Mouse (Mus musculus) megakaryocyte, embryonic 14.5 days (primary cell): ENCODE measurements around the gene Smim20. TPM values are rescaled to one million over a fixed set of nuclear protein-coding genes. Genes with fewer than 3 reads are reported as not detected.

ENCODE experiments used
- H3K27me3 ChIP-seq: replicated peaks from 2 replicates; pipeline ENCODE3; 2012; ENCODE audit warnings: inconsistent platforms
- H3K36me3 ChIP-seq: replicated peaks from 2 replicates; pipeline ENCODE3; 2012; ENCODE audit warnings: low read length, inconsistent platforms, mixed read lengths
- H3K4me1 ChIP-seq: 2 replicates; pipeline ENCODE4 v1.6.1; 2012; ENCODE audit warnings: inconsistent platforms
- H3K4me3 ChIP-seq: replicated peaks from 2 replicates; pipeline ENCODE3; 2012; ENCODE audit warnings: moderate library complexity, mild to moderate bottlenecking, inconsistent platforms
- H3K9me3 ChIP-seq: 2 replicates; pipeline ENCODE4 v1.6.1; 2012; ENCODE audit warnings: inconsistent platforms
- FLI1 ChIP-seq: IDR thresholded peaks from 2 replicates; pipeline ENCODE4 v1.6.1; 2012; ENCODE audit warnings: low read length, inconsistent platforms, mixed read lengths
- GATA1 ChIP-seq: IDR thresholded peaks from 3 replicates; pipeline ENCODE4 v1.6.1; 2012; ENCODE audit warnings: mixed read lengths, low read length, inconsistent platforms, borderline replicate concordance
- polyA plus RNA-seq: library from polyadenylated mRNA; stranded (reverse); fragments of >175 nt; gene quantifications from 2 replicates; pipeline ENCODE4 v1.2.3, GENCODE M21; 2012; ENCODE audit warnings: low replicate concordance; ENCODE audit not compliant: insufficient read depth

Gene Smim20
- polyA plus RNA-seq = 34.9 and 143 TPM in 2 replicates

- peaks cover 31% of the 10 kb centered on the region for H3K36me3 ChIP-seq
- TF ChIP-seq FLI1 = no peak
- no peak for TF ChIP-seq GATA1
- peaks cover 6% of the 10 kb centered on the region for H3K9me3 ChIP-seq
- H3K27me3 ChIP-seq = peaks cover 7% of the 10 kb centered on the region
- peaks cover 60% of the 10 kb centered on the region for H3K4me1 ChIP-seq
- H3K4me3 ChIP-seq = peak within 1 kb of the TSS; percentile 96
These were observed at the start of gene Smim20 for GRCm38 (mm10) chr5:53266931-53267853. Gene Smim20 (plus strand): TSS chr5:53267083.

DNA sequence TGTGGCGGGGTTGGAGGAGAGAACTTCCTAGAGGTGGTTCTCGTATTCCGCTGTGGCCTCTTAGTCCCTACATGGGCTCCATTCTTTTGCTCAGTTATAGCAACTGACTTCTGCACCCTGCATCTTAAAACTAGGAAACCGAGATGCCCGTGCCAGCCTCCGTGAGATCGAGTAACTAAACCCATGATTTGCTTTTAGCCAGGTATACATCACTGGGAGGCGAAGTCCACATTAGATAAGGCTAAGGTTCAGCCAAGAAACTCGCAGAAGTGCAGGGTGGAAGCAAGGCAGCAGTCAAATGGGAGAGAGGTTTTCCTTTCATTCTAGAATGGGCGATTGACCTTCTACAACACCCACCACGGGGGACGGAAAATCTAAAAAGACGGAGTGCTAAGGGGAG lies 41.4 kb upstream of the Smim20 start:
- H3K36me3 ChIP-seq = no peaks in the 10 kb centered on the region
- no peak overlapping the region for H3K4me3 ChIP-seq
- TF ChIP-seq FLI1 (no peak), GATA1 (no peak)
- H3K9me3 ChIP-seq = no peaks in the 10 kb centered on the region
- no peaks in the 10 kb centered on the region for H3K4me1 ChIP-seq
- peaks cover 12% of the 10 kb centered on the region for H3K27me3 ChIP-seq

- Histone ChIP-seq H3K4me1 (no peaks in the 10 kb centered on the region), H3K9me3 (no peaks in the 10 kb centered on the region), H3K27me3 (peaks cover 15% of the 10 kb centered on the region), H3K36me3 (no peaks in the 10 kb centered on the region), H3K4me3 (no peak overlapping the region)
- no peak for TF ChIP-seq GATA1
- TF ChIP-seq FLI1 = no peak
These were observed 36.3 kb upstream of the Smim20 start for GRCm38 (mm10) chr5:53230560-53230959.

DNA sequence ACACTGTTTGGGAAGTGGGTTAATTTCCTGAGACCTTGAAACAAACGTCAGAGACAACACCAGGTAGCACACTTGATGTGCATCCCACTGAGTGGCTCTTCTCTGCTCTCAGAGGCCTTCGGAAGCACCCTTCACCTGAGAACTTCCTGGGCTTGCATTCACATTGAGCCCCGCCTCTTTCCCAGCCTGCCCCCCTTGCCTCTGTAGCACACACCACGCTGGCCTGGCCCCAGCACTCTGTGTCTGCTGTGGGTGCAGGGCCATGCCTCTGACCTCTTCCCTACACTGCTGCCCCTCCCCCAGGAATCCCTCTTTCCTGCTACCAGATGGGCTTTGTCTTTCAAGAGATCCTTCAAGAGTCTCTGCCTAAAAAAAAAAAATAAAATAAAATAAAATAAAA lies 31.3 kb upstream of the Smim20 start:
- Histone ChIP-seq H3K4me3 (no peak overlapping the region), H3K9me3 (no peaks in the 10 kb centered on the region), H3K36me3 (no peaks in the 10 kb centered on the region), H3K27me3 (peaks cover 19% of the 10 kb centered on the region), H3K4me1 (no peaks in the 10 kb centered on the region)
- no peak for TF ChIP-seq GATA1

- Histone ChIP-seq H3K36me3 (no peaks in the 10 kb centered on the region), H3K4me3 (no peak overlapping the region), H3K4me1 (no peaks in the 10 kb centered on the region), H3K27me3 (peaks cover 17% of the 10 kb centered on the region), H3K9me3 (no peaks in the 10 kb centered on the region)
- TF ChIP-seq FLI1 = no peak
These were observed 30.7 kb upstream of the Smim20 start for GRCm38 (mm10) chr5:53236136-53236535.

DNA sequence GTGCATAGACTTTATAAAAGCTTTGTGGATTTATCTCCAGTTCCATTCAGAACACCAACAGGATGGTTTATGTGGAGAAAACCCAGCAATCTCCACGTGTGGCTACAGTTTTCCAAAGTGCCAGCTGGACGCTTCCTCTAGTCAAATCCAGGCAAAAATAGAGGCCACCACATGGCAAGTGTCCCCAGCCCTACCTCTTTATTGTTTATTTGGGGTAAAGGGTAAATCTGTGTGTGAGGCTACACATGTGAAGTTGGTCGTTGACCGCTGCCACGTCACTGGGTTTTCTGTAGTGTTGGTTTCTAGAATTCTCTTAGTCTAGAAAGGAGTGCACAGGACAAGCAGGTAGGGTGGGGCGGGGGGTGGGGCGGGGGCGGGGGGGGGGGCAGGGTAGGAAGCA lies 30.1 kb upstream of the Smim20 start:
- Histone ChIP-seq H3K36me3 (no peaks in the 10 kb centered on the region), H3K4me1 (no peaks in the 10 kb centered on the region), H3K9me3 (no peaks in the 10 kb centered on the region), H3K4me3 (no peak overlapping the region), H3K27me3 (peaks cover 16% of the 10 kb centered on the region)
- TF ChIP-seq FLI1 = no peak
- TF ChIP-seq GATA1 = no peak

DNA sequence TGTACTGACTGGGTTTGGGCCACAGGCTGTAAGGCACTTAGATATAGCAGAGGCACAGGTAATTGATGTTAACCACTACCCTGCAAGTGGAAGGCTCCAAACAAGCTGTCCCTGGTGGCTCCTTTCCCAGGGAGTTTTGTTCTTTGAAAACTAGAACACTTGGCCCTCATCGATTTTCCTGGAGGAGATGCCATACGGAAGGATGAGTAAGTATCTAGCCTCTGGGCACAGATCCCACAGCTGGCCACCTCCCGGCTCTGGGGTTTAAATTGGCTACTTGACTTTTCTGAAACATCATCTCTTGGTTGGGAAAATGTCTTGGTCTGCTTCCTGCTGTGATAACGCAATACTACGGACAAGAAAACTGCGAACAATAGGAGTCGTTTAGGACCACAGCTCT lies 28.1 kb upstream of the Smim20 start:
- Histone ChIP-seq H3K36me3 (no peaks in the 10 kb centered on the region), H3K4me1 (no peaks in the 10 kb centered on the region), H3K27me3 (peaks cover 16% of the 10 kb centered on the region), H3K4me3 (no peak overlapping the region), H3K9me3 (no peaks in the 10 kb centered on the region)
- TF ChIP-seq FLI1 (no peak), GATA1 (no peak)

DNA sequence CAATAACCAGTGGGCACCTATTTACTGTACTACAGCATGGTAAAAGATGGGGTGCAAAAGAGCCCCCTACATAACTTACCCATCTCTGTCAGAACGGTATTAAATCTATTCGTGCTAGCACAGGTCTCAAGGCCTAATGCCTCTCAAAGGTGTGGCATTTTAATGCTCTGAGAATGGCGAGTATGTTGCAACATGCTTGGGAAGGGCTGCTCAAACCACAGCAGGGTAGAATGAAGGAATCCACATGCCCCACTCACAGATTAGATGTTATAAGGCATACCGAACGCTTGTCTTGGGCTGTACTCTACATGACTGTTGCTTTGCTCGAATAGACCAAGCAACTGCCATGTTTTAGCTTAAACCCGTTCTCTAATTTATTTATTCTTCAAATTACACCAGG lies 27.7 kb upstream of the Smim20 start:
- TF ChIP-seq FLI1 (no peak), GATA1 (no peak)
- no peak overlapping the region for H3K4me3 ChIP-seq
- H3K9me3 ChIP-seq = no peaks in the 10 kb centered on the region
- no peaks in the 10 kb centered on the region for H3K36me3 ChIP-seq
- no peaks in the 10 kb centered on the region for H3K4me1 ChIP-seq
- peaks cover 19% of the 10 kb centered on the region for H3K27me3 ChIP-seq

DNA sequence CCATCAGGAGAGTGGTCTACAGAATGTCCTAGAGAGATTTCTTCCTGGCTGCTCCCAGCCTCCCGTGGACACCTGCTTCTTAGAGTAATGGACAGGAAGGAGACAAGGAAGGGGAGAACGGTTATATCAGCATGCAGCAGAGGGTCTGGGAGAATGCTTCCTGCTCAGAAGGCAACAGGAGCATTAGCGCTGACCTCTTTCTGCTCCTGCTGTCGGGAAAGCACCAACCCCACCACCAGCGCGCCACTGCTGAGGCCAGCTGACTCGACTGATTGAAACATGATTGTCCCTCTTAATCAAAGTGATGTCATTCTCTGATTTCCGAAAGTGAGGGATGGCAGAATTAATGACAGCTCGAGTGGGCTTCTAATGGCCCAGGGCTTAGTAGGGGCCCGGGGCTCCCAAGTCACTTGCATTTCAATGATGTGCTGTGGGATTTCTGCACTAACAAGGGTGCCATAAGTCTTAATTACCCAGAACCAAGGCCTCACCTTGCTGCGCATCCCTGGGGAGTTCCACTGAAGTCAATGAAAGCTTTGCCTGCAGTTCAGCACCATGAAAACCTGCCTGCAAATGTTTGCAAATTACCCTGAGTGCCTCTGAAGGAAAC lies 26.9 kb upstream of the Smim20 start:
- peaks cover 19% of the 10 kb centered on the region for H3K27me3 ChIP-seq
- no peaks in the 10 kb centered on the region for H3K9me3 ChIP-seq
- no peak overlapping the region for H3K4me3 ChIP-seq
- no peaks in the 10 kb centered on the region for H3K36me3 ChIP-seq
- TF ChIP-seq FLI1 (no peak), GATA1 (no peak)
- H3K4me1 ChIP-seq = no peaks in the 10 kb centered on the region

- Histone ChIP-seq H3K36me3 (no peaks in the 10 kb centered on the region), H3K4me3 (no peak overlapping the region), H3K4me1 (no peaks in the 10 kb centered on the region), H3K9me3 (no peaks in the 10 kb centered on the region), H3K27me3 (peaks cover 22% of the 10 kb centered on the region)
- no peak for TF ChIP-seq GATA1
- TF ChIP-seq FLI1 = no peak
These were observed 25.8 kb upstream of the Smim20 start for GRCm38 (mm10) chr5:53241109-53241508.
